Mouse (Mus musculus) erythroblast, embryonic 14.5 days (primary cell): ENCODE measurements around the gene Cc2d1b. TPM values are rescaled to one million over a fixed set of nuclear protein-coding genes. Genes with fewer than 3 reads are reported as not detected.

Experiments used
- H3K27me3 ChIP-seq: 2 replicates; pipeline ENCODE4 v1.6.1; 2012; ENCODE audit warnings: inconsistent platforms; ENCODE audit not compliant: control insufficient read depth
- H3K36me3 ChIP-seq: 2 replicates; pipeline ENCODE4 v1.6.1; 2012; ENCODE audit warnings: mild to moderate bottlenecking, inconsistent platforms; ENCODE audit not compliant: control insufficient read depth
- H3K4me1 ChIP-seq: 2 replicates; pipeline ENCODE4 v1.6.1; 2012; ENCODE audit warnings: inconsistent platforms; ENCODE audit not compliant: control insufficient read depth
- H3K4me3 ChIP-seq: replicated peaks from 2 replicates; pipeline ENCODE3; 2012; ENCODE audit warnings: moderate library complexity, mild to moderate bottlenecking, inconsistent platforms
- H3K9me3 ChIP-seq: 2 replicates; pipeline ENCODE4 v1.6.1; 2012; ENCODE audit warnings: low read length, inconsistent platforms, mixed read lengths; ENCODE audit not compliant: control insufficient read depth
- GATA1 ChIP-seq: IDR thresholded peaks from 2 replicates; pipeline ENCODE4 v1.6.1; 2012; ENCODE audit warnings: low read length, inconsistent platforms, mixed read lengths
- TAL1 ChIP-seq: IDR thresholded peaks from 3 replicates; pipeline ENCODE4 v1.6.1; 2012; ENCODE audit warnings: low read length, inconsistent platforms, mixed read lengths
- polyA plus RNA-seq: library from polyadenylated mRNA; stranded (reverse); fragments of >175 nt; gene quantifications from 2 replicates; pipeline ENCODE4 v1.2.3, GENCODE M21; 2012

Gene Cc2d1b
- polyA plus RNA-seq, result 2.5 and 2.6 TPM in 2 replicates

DNA sequence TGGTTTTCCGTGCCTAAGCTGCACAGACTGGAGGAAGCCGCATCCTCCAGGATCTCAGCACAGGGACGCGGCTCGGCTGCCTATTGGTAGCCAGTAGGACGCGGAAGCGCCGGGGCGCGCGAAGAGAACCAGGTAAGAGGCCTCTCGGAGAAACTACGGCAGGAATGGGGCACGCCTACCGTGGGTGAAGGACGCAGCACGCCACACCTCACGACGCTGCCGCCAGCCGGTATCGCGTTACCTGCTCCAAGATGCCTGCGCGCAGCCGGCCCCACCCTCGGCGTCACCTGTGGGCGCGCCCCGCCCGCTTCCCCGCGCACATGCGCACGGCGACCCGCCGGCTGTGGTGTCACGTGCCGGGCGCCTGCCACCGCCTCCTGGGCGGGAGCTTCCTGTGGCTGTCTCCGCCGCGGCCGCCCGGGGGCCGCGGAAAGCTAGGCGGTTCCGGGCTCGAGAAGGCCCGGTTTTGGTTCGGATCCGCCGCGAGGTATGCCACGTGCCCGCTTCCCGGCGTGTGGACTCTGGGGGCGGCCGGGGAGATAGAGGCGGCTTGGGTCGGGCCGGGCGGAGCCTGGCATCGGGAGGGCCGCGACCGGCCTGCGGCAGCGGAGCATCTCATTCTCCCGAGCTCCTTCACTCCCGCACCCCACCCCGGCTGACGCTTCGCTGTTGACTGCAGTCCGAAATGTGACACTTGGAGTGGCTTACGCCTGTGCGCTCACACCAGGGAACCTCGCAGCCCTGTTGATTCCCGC is at the start of gene Cc2d1b:
TSS of gene Cc2d1b (plus strand) at position 354 of the 755 bp plus-strand sequence.
- Histone ChIP-seq H3K4me1 (peaks cover 25% of the 10 kb centered on the region), H3K9me3 (peaks cover 2% of the 10 kb centered on the region; the same call in 1 of the 2 replicates), H3K27me3 (no peaks in the 10 kb centered on the region), H3K36me3 (peaks cover 45% of the 10 kb centered on the region), H3K4me3 (peak within 1 kb of the TSS; percentile 86)
- TF ChIP-seq GATA1 (no peak), TAL1 (no peak)

DNA sequence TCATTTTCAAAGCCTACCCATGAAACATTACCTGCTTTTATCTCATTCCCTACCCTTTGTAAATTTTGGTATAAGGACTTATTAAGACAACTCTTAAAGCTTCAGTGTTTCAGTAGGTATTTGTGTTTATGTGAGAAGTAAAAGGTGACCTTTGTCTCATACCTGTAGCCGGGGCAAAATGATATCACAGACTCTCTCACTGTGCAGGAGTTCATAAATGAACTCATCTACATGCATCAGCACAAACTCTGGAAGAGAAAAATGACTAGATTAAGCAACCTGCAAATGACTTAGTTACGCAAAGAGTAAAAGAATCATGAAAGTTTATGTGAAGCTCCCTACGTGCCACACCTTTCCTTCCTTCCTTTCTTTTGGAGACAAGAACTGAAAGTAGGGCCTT is 47.1 kb upstream of the Cc2d1b start:
- Histone ChIP-seq H3K36me3 (peaks cover 89% of the 10 kb centered on the region), H3K4me1 (peaks cover 6% of the 10 kb centered on the region), H3K9me3 (no peaks in the 10 kb centered on the region), H3K27me3 (no peaks in the 10 kb centered on the region), H3K4me3 (no peak overlapping the region)
- TF ChIP-seq TAL1 (no peak), GATA1 (no peak)

DNA sequence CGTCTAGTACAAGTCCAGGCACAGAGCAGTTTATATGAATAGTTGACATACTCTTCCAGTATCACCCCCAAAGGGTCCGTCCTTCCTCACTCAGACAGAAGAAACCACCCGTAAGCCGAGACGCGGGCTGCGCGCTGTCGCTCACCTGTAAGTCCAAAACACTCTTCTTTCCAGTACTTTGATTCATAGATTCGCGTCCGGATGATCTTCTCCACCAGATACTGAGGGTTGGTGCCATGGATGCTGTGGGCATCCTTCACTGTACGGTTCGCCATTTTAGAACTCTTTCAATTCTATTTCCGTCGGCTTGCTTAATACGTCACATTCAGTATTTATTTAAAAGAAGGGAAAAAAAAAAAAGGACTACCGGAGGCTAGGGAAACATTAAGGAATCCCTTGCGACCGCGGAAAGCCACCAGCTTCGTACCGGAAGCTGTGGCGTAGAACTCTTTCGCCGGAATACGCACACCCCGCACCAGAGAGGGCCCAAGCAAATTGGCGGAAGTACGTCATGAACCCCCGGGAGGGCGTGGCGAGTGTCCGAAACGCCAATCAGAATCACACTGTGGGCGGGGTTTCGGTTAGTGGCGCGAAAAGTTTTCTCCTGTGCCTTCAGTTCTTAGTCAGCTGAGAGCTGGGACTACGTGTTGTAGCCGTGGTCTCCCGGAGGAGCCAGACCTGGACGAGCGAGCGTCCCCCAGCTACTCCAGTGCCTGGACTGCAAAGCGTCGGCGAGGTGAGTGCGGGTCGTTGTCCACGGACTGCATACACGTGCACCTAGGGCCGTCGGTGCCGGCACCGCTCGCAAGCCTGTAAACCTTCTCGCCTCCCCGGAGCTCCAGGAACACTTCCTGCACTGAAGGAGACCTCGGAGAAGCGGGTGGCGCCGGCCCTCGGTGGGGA is 40.6 kb upstream of the Cc2d1b start, which contains the start of the genes Prpf38a and Orc1:
TSS of gene Prpf38a (minus strand) at position 497 of the 903 bp plus-strand sequence.
TSS of gene Orc1 (plus strand) at position 584 of the 903 bp plus-strand sequence.
- H3K36me3 ChIP-seq, result peaks cover 63% of the 10 kb centered on the region
- no peaks in the 10 kb centered on the region for H3K27me3 ChIP-seq
- H3K4me3 ChIP-seq, result peak within 1 kb of the TSS; percentile 98
- no peak for TF ChIP-seq TAL1
- no peak for TF ChIP-seq GATA1
- H3K9me3 ChIP-seq, result peaks cover 10% of the 10 kb centered on the region
- peaks cover 44% of the 10 kb centered on the region for H3K4me1 ChIP-seq

DNA sequence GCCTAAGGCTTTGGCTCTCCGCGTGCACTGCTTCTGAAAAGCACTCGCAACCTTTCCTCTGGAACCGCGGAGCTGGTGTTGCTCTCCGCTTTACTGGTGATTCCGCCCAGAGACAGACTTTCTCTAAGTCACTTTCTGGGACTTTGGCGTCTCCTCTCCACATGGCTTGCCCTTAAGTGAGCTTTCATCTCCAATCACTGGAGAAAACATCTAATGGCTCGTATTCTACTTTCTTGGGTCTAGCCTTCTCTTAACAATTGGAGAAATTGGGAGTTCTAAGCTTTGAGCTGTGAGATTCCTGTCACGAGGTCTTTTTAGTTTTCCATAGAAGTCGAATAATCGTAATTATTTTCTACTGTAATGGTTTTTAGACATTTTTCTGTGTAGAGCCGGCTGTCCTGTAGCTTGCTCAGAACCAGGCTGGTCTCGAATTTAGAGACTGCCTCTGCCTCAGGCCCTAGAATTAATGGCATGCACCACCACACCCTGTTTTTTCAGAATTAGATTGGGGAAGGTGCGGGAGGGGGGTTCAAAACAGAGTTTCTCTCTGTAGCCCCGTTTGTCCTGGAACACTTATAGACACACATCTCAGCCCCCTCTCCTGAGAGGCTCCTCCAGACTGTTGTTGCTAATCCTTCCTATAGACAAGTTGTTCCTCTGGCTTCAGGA is 39.9 kb upstream of the Cc2d1b start:
- H3K4me1 ChIP-seq, result peaks cover 49% of the 10 kb centered on the region
- peaks cover 10% of the 10 kb centered on the region for H3K9me3 ChIP-seq
- peaks cover 61% of the 10 kb centered on the region for H3K36me3 ChIP-seq
- no peaks in the 10 kb centered on the region for H3K27me3 ChIP-seq
- TF ChIP-seq GATA1 (no peak), TAL1 (no peak)
- peak overlapping the region; percentile 98 for H3K4me3 ChIP-seq

DNA sequence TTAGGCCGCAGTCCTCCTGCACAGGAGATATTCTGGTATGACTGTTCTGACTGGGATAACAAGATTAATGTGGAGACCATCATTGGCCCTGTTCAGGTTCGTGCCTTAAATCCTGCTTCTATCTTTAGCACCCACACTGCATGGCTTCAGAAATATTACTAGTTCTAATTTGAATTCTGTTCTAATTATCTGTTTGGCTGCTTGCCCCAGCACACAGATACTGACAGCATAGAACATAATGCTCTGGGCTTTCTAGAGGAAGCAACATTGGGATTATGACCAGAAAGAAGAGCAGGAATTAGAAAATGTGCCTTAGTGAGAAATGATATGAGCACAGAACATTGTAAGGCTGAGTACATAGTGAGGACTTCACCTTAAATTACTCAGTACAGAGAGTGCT is 26.4 kb upstream of the Cc2d1b start:
- H3K36me3 ChIP-seq, result peaks cover 98% of the 10 kb centered on the region

DNA sequence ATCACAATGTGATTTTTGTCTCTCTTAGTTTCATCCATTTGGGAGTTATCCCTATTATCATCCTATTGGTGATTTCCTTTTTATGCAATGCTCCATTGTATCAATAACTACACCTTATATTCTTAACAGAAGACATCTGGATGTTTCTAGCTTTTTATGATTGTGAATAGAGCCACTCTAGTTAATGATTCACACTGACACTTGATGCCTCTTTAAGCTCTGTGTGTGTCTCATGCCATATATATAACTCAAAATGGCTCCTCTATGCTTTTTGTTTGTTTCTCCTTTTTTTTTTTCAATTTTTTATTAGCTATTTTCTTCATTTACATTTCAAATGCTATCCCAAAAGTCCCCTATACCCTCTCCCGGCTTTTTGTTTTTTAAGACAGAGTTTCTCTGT is 24.0 kb upstream of the Cc2d1b start:
- H3K36me3 ChIP-seq, result peaks cover 97% of the 10 kb centered on the region

More for the DNA sequence above, 26.4 kb upstream of the Cc2d1b start:
- Histone ChIP-seq H3K9me3 (no peaks in the 10 kb centered on the region), H3K4me3 (no peak overlapping the region), H3K27me3 (no peaks in the 10 kb centered on the region), H3K4me1 (peaks cover 11% of the 10 kb centered on the region)
- TF ChIP-seq GATA1 (no peak), TAL1 (no peak)

DNA sequence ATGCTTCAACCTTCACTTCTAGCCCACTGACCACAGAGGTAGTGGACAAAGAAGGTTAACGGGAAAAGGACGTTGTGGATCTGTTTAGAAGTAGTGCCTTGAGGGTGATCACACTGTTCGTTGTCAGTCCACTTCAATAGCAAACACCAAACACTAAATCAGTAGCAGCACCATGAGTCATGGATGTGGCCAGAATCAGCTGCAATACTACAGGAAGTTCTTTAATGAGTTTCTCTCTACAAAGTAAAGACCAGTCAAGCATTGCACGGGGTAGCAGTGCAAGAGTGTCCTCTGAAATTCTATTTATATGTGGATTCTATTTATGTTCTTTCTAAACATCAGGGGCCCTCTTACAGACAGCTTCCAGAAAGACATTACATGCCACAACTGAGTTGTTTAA is 21.4 kb upstream of the Cc2d1b start:
- TF ChIP-seq TAL1, result no peak
- TF ChIP-seq GATA1, result no peak
- Histone ChIP-seq H3K27me3 (no peaks in the 10 kb centered on the region), H3K36me3 (peaks cover 93% of the 10 kb centered on the region), H3K9me3 (no peaks in the 10 kb centered on the region), H3K4me1 (no peaks in the 10 kb centered on the region; the same call in 1 of the 2 replicates), H3K4me3 (no peak overlapping the region)

More for the DNA sequence above, 24.0 kb upstream of the Cc2d1b start:
- Histone ChIP-seq H3K4me3 (no peak overlapping the region), H3K9me3 (no peaks in the 10 kb centered on the region), H3K27me3 (no peaks in the 10 kb centered on the region), H3K4me1 (peaks cover 3% of the 10 kb centered on the region)
- TF ChIP-seq TAL1 (no peak), GATA1 (no peak)

DNA sequence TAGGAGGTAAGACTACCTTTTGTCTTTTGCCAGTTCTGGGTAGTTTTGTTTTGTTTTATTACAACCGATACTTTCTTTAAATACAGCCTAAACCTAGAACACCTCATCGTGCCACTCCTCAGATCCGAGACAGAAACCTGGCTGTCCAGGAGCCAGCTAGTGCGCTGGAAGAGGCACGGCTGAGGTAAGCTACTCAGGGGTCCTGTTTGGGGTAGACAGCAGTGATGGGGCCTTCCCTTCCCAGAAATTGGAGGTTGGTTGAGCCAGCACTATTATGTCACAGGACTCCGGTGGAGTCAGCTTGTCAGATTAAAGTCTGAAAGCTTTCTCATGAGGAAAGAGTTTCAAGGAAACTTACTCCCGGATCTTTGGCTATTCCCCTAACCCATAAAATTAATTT is 17.9 kb upstream of the Cc2d1b start:
- H3K4me3 ChIP-seq, result no peak overlapping the region
- H3K9me3 ChIP-seq, result no peaks in the 10 kb centered on the region
- no peaks in the 10 kb centered on the region for H3K4me1 ChIP-seq
- no peaks in the 10 kb centered on the region for H3K27me3 ChIP-seq
- peaks cover 93% of the 10 kb centered on the region for H3K36me3 ChIP-seq
- no peak for TF ChIP-seq GATA1
- TF ChIP-seq TAL1, result no peak

DNA sequence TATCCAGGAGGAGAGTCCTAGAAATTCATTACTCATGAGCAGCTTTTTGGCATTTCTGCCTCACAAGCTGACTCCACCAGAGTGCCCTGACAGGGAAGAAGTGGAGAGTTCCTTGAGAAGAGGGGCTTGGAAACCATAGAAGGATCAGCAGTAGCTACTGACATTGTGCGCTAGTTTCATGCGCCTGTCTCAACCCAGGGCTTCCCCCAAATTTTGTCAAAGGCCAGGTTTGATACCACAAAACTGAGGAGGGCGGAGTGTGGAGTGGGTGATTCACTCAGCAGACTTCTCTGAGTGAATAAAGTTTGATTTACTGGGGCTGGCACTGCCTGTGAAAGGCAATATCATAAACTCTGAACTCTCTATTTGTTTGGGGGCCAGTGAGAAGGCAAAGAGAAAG is 11.1 kb upstream of the Cc2d1b start:
- Histone ChIP-seq H3K9me3 (no peaks in the 10 kb centered on the region), H3K4me1 (no peaks in the 10 kb centered on the region), H3K4me3 (no peak overlapping the region), H3K36me3 (peaks cover 93% of the 10 kb centered on the region), H3K27me3 (no peaks in the 10 kb centered on the region)
- TF ChIP-seq GATA1 (no peak), TAL1 (no peak)
